Mouse (Mus musculus) heart, embryonic 14.5 days (tissue): ENCODE data around the gene Il17f. TPM values are rescaled to one million over a fixed set of nuclear protein-coding genes. Genes with fewer than 3 reads are reported as not detected.

Experiments used
- ATAC-seq: fragments of 200-750 bp; cut with Nextera tagmentation; 2 replicates; pipeline ENCODE4 v1.8.0; 2017; ENCODE audit warnings: low read depth, moderate TSS enrichment; ENCODE audit not compliant: insufficient number of reproducible peaks, insufficient read depth, low FRiP score
- H3K27ac ChIP-seq, 2 experiments: fragments of 200-500 bp in 1 of 2; fragments of 300-500 bp in 1 of 2; sonication (generic) in 1 of 2; replicated peaks in 1 of 2; 2 replicates each; pipeline ENCODE4 v1.5.1; 2012 to 2014; ENCODE audit warnings: low read depth in 2 of 2, low read length in 2 of 2, control low read depth in 1 of 2, mild to moderate bottlenecking in 1 of 2, mixed read lengths in 1 of 2; ENCODE audit not compliant: control insufficient read depth in 1 of 2, insufficient read depth in 1 of 2
- H3K27me3 ChIP-seq: fragments of 300-500 bp; sonication (generic); 2 replicates; pipeline ENCODE4 v1.6.1; 2014; ENCODE audit warnings: mild to moderate bottlenecking, low read length, control low read depth; ENCODE audit not compliant: control insufficient read depth, insufficient read depth
- H3K36me3 ChIP-seq: fragments of 300-500 bp; sonication (generic); 2 replicates; pipeline ENCODE4 v1.6.1; 2014; ENCODE audit warnings: mild to moderate bottlenecking, control low read depth, low read length, mixed read lengths; ENCODE audit not compliant: control insufficient read depth, insufficient read depth
- H3K4me1 ChIP-seq, 2 experiments: fragments of 200-500 bp in 1 of 2; fragments of 300-500 bp in 1 of 2; sonication (generic) in 1 of 2; 2 replicates each; pipeline ENCODE4 v1.6.1; 2012 to 2014; ENCODE audit warnings: low read length in 2 of 2, control low read depth in 1 of 2, mixed read lengths in 1 of 2; ENCODE audit not compliant: control insufficient read depth in 2 of 2, insufficient read depth in 2 of 2
- H3K4me2 ChIP-seq: fragments of 300-500 bp; sonication (generic); 2 replicates; pipeline ENCODE4 v1.6.1; 2014; ENCODE audit warnings: mild to moderate bottlenecking, low read length
- H3K4me3 ChIP-seq, 2 experiments: fragments of 200-500 bp in 1 of 2; fragments of 300-500 bp in 1 of 2; sonication (generic) in 1 of 2; 2 replicates each; pipeline ENCODE4 v1.5.1; 2012 to 2014; ENCODE audit warnings: low read length in 2 of 2, mild to moderate bottlenecking in 2 of 2, control low read depth in 1 of 2, low read depth in 1 of 2, moderate library complexity in 1 of 2; ENCODE audit not compliant: control insufficient read depth in 1 of 2, insufficient read depth in 1 of 2
- H3K9ac ChIP-seq: fragments of 300-500 bp; sonication (generic); 2 replicates; pipeline ENCODE4 v1.6.1; 2014; ENCODE audit warnings: mild to moderate bottlenecking, low read length
- H3K9me3 ChIP-seq: fragments of 300-500 bp; sonication (generic); 2 replicates; pipeline ENCODE4 v1.6.1; 2016; ENCODE audit warnings: low read length, control low read depth; ENCODE audit not compliant: control insufficient read depth
- WGBS: fragments of 180-500 bp; shearing (Covaris S2); extraction: QIAGEN DNeasy Blood & Tissue Kit; methylation state at CpG from one replicate; pipeline ENCODE4 v1.1.7; 2014; 5-methylcytosine and 5-hydroxymethylcytosine counted together
- polyA plus RNA-seq: library from polyadenylated mRNA; unstranded; fragments of >200 nt; fragmentation: Nextera tagmentation; extraction: Ambion mirVana; gene quantifications from 2 replicates; pipeline ENCODE4 v1.2.1, GENCODE M21; 2014

Gene Il17f
- polyA plus RNA-seq, 1 experiment from 2014 or later, result 0.36 TPM

GRCm38 (mm10) chr1:20823906-20824305 is 33.5 kb upstream of the Il17f start:
- no peak overlapping the region for H3K4me3 ChIP-seq
- no peak for ATAC-seq
- H3K36me3 ChIP-seq, result no peaks in the 10 kb centered on the region
- no peak overlapping the region for H3K27ac ChIP-seq
- 56% methylated on average over 2 of the region's 2 CpGs for WGBS
- no peak overlapping the region for H3K4me2 ChIP-seq
- H3K9ac ChIP-seq, result no peak overlapping the region
- no peaks in the 10 kb centered on the region for H3K9me3 ChIP-seq
- H3K4me1 ChIP-seq, result no peaks in the 10 kb centered on the region
- no peaks in the 10 kb centered on the region for H3K27me3 ChIP-seq

GRCm38 (mm10) chr1:20823471-20823870 is 33.1 kb upstream of the Il17f start:
- Histone ChIP-seq H3K27ac (no peak overlapping the region), H3K9ac (no peak overlapping the region)

GRCm38 (mm10) chr1:20820959-20821358 is 30.5 kb upstream of the Il17f start:
- H3K9ac ChIP-seq, result no peak overlapping the region
- H3K4me3 ChIP-seq, result no peak overlapping the region
- WGBS, result 76% methylated on average over 4 of the region's 4 CpGs
- H3K27ac ChIP-seq, result no peak overlapping the region
- peaks cover 0 to 7% of the 10 kb centered on the region in 2 experiments; a peak in 2 of 4 replicates for H3K4me1 ChIP-seq
- H3K9me3 ChIP-seq, result no peaks in the 10 kb centered on the region
- ATAC-seq, result no peak
- no peak overlapping the region for H3K4me2 ChIP-seq
- H3K27me3 ChIP-seq, result no peaks in the 10 kb centered on the region
- peaks cover 21% of the 10 kb centered on the region for H3K36me3 ChIP-seq

More at GRCm38 (mm10) chr1:20823471-20823870, 33.1 kb upstream of the Il17f start:
- Histone ChIP-seq H3K4me1 (peaks cover 0 to 4% of the 10 kb centered on the region in 2 experiments; a peak in 2 of 4 replicates), H3K36me3 (no peaks in the 10 kb centered on the region), H3K4me3 (no peak overlapping the region), H3K27me3 (no peaks in the 10 kb centered on the region), H3K4me2 (no peak overlapping the region), H3K9me3 (no peaks in the 10 kb centered on the region)
- no peak for ATAC-seq
- 63% methylated on average over 4 of the region's 4 CpGs for WGBS

- Histone ChIP-seq H3K4me1 (peaks cover 0 to 7% of the 10 kb centered on the region in 2 experiments; a peak in 2 of 4 replicates), H3K4me3 (peak within 1 kb of the TSS; percentile 74 to 89), H3K27ac (peak within 1 kb of the TSS in 1 of 2 experiments; percentile 48; a peak in 1 of 4 replicates), H3K36me3 (peaks cover 30% of the 10 kb centered on the region), H3K9me3 (no peaks in the 10 kb centered on the region), H3K4me2 (peak within 1 kb of the TSS; percentile 75), H3K27me3 (no peaks in the 10 kb centered on the region), H3K9ac (peak within 1 kb of the TSS; percentile 83)
- 1% methylated on average over 48 of the region's 52 CpGs for WGBS
- peak; percentile 97 for ATAC-seq
Measured at GRCm38 (mm10) chr1:20819771-20820605, 29.6 kb upstream of the Il17f start, which contains the start of gene Mcm3. Mcm3 (minus strand) TSS chr1:20820312.

GRCm38 (mm10) chr1:20817596-20817995 is 27.2 kb upstream of the Il17f start:
- H3K4me2 ChIP-seq, result no peak overlapping the region; the same call in 1 of the 2 replicates
- peaks cover 0 to 7% of the 10 kb centered on the region in 2 experiments; a peak in 2 of 4 replicates for H3K4me1 ChIP-seq
- H3K27ac ChIP-seq, result no peak overlapping the region
- no peak overlapping the region for H3K9ac ChIP-seq
- no peaks in the 10 kb centered on the region for H3K27me3 ChIP-seq
- WGBS, result 78% methylated on average over 12 of the region's 12 CpGs
- H3K9me3 ChIP-seq, result no peaks in the 10 kb centered on the region
- no peak overlapping the region for H3K4me3 ChIP-seq
- no peak for ATAC-seq
- peaks cover 54% of the 10 kb centered on the region for H3K36me3 ChIP-seq

GRCm38 (mm10) chr1:20817172-20817571 is 26.8 kb upstream of the Il17f start:
- no peaks in the 10 kb centered on the region for H3K9me3 ChIP-seq
- H3K4me2 ChIP-seq, result no peak overlapping the region
- ATAC-seq, result no peak
- no peak overlapping the region for H3K9ac ChIP-seq
- H3K4me3 ChIP-seq, result no peak overlapping the region
- 81% methylated on average over 9 of the region's 9 CpGs for WGBS
- H3K27me3 ChIP-seq, result no peaks in the 10 kb centered on the region
- H3K4me1 ChIP-seq, result peaks cover 0 to 7% of the 10 kb centered on the region in 2 experiments; a peak in 2 of 4 replicates
- peaks cover 59% of the 10 kb centered on the region for H3K36me3 ChIP-seq
- H3K27ac ChIP-seq, result no peak overlapping the region

GRCm38 (mm10) chr1:20814521-20814920 is 24.1 kb upstream of the Il17f start:
- H3K9me3 ChIP-seq, result no peaks in the 10 kb centered on the region
- H3K36me3 ChIP-seq, result peaks cover 85% of the 10 kb centered on the region
- no peak overlapping the region for H3K4me3 ChIP-seq
- no peaks in the 10 kb centered on the region for H3K27me3 ChIP-seq
- H3K4me2 ChIP-seq, result no peak overlapping the region
- ATAC-seq, result no peak
- H3K27ac ChIP-seq, result no peak overlapping the region
- peaks cover 0 to 7% of the 10 kb centered on the region in 2 experiments; a peak in 2 of 4 replicates for H3K4me1 ChIP-seq
- WGBS, result 86% methylated on average over 8 of the region's 8 CpGs
- H3K9ac ChIP-seq, result no peak overlapping the region
